Comparison of ENCODE assay signal across 8 mouse cellular contexts in genomic region chr13:100730861-100731176, GRCm38 (mm10). TPM values are rescaled to one million over a fixed set of nuclear protein-coding genes. Genes with fewer than 3 reads are reported as not detected.
DNase-seq lines count a peak whose midpoint lies in the region; ATAC-seq and TF ChIP-seq lines count a peak whose summit lies in the region.

Gene Cdk7, minus strand, starts transcription at chr13:100730939.

- peak within 1 kb of the TSS; percentile 100 for H3K4me3 ChIP-seq in ES-Bruce4 (ENCODE audit: low read depth, low read length)
- H3K4me3 ChIP-seq in forebrain, embryonic 14.5 days (ENCODE audit: low read depth, low read length) = peak within 1 kb of the TSS; percentile 85
- peak within 1 kb of the TSS; percentile 93 for H3K4me3 ChIP-seq in neural tube, embryonic 15.5 days (replicated peaks)

- peak; percentile 97 for ATAC-seq in cerebellum, adult (ENCODE audit: insufficient number of reproducible peaks, low FRiP score, low TSS enrichment)
- ATAC-seq in forebrain, embryonic 14.5 days = peak; percentile 100
- peak; percentile 99 for ATAC-seq in neural tube, embryonic 15.5 days (ENCODE audit: low FRiP score)

- H3K4me2 ChIP-seq in forebrain, embryonic 14.5 days (ENCODE audit: low read length) = peak within 1 kb of the TSS; percentile 58
- H3K4me2 ChIP-seq in neural tube, embryonic 15.5 days = peak within 1 kb of the TSS; percentile 84

- TF ChIP-seq CTCF in ES-Bruce4 (IDR thresholded peaks at IDR 0.05; ENCODE audit: low read depth, low read length) = no peak

- peaks cover 18% of the 10 kb centered on the region for H3K36me3 ChIP-seq in ES-Bruce4 (ENCODE audit: control insufficient read depth, insufficient read depth, low read length, poor library complexity, severe bottlenecking)
- H3K36me3 ChIP-seq in forebrain, embryonic 14.5 days (ENCODE audit: control insufficient read depth, insufficient read depth, low read length) = peaks cover 11% of the 10 kb centered on the region; the same call in 1 of the 2 replicates
- H3K36me3 ChIP-seq in neural tube, embryonic 15.5 days = peaks cover 17% of the 10 kb centered on the region

- H3K9ac ChIP-seq in ES-Bruce4 (ENCODE audit: low read depth, poor library complexity, severe bottlenecking) = peak within 1 kb of the TSS; percentile 91
- H3K9ac ChIP-seq in forebrain, embryonic 14.5 days (ENCODE audit: low read length) = peak within 1 kb of the TSS; percentile 92
- H3K9ac ChIP-seq in neural tube, embryonic 15.5 days (replicated peaks) = peak within 1 kb of the TSS; percentile 92

- H3K9me3 ChIP-seq in ES-Bruce4 (replicated peaks; ENCODE audit: control insufficient read depth, insufficient read depth, low read length, poor library complexity, severe bottlenecking) = no peaks in the 10 kb centered on the region
- H3K9me3 ChIP-seq in forebrain, embryonic 14.5 days (replicated peaks; ENCODE audit: control insufficient read depth, low read length) = no peaks in the 10 kb centered on the region
- no peaks in the 10 kb centered on the region for H3K9me3 ChIP-seq in neural tube, embryonic 15.5 days (replicated peaks)

- no peak for TF ChIP-seq POLR2A in ES-Bruce4 (IDR thresholded peaks at IDR 0.05; ENCODE audit: insufficient read depth, low read length)

- DNase-seq in forebrain, embryonic 14.5 days (ENCODE audit: low spot score) = peak; percentile 97
- peak; percentile 93 to 95 for DNase-seq in heart, postnatal 14 days
- DNase-seq in layer of hippocampus, adult 11-12 months (ENCODE audit: low spot score) = peak; percentile 92
- DNase-seq in lung, adult 18-20 months = peak; percentile 92 to 93
- peak; percentile 93 for DNase-seq in testis, postnatal 14 days (ENCODE audit: low spot score)

- intact Hi-C loops in heart, postnatal 14 days (cut with DNase I) = loop anchor here (5.0 kb wide), 1 partner anchor 101 kb away; the partner anchor contains the start of gene Slc30a5

- H3K27me3 ChIP-seq in ES-Bruce4 (ENCODE audit: control insufficient read depth, insufficient read depth, low read length, poor library complexity, severe bottlenecking) = no peaks in the 10 kb centered on the region
- H3K27me3 ChIP-seq in forebrain, embryonic 14.5 days (replicated peaks; ENCODE audit: control insufficient read depth, insufficient read depth, low read length) = no peaks in the 10 kb centered on the region
- no peaks in the 10 kb centered on the region for H3K27me3 ChIP-seq in neural tube, embryonic 15.5 days (replicated peaks)

- WGBS in forebrain, embryonic 14.5 days = under 1% methylated on average over 19 of the region's 19 CpGs
- WGBS in neural tube, embryonic 15.5 days = 0% methylated on average over 19 of the region's 19 CpGs

- H3K27ac ChIP-seq in ES-Bruce4 (ENCODE audit: insufficient read depth, low read length) = peak within 1 kb of the TSS; percentile 64
- peak within 1 kb of the TSS; percentile 85 for H3K27ac ChIP-seq in forebrain, embryonic 14.5 days (ENCODE audit: low read depth, low read length)
- peak within 1 kb of the TSS; percentile 89 for H3K27ac ChIP-seq in neural tube, embryonic 15.5 days (replicated peaks)

- peaks cover 3% of the 10 kb centered on the region for H3K4me1 ChIP-seq in ES-Bruce4 (ENCODE audit: control insufficient read depth, insufficient read depth, low read length)
- H3K4me1 ChIP-seq in forebrain, embryonic 14.5 days (ENCODE audit: control insufficient read depth, insufficient read depth, low read length) = peaks cover 8% of the 10 kb centered on the region; the same call in 1 of the 2 replicates
- H3K4me1 ChIP-seq in neural tube, embryonic 15.5 days = peaks cover 18% of the 10 kb centered on the region

- TF ChIP-seq EP300 in ES-Bruce4 (IDR thresholded peaks at IDR 0.05; ENCODE audit: insufficient read depth, low read depth, low read length) = peak; percentile 81; the same call in 1 of the 2 replicates

RNA-seq across cellular contexts. Expression of gene Cdk7, which starts in this region (rescaled TPM):
- polyA plus RNA-seq in ES-Bruce4 (2011; ENCODE audit: insufficient read depth, insufficient read length, low read depth, missing spikeins) = 93.2 and 102 TPM in 2 replicates
- polyA plus RNA-seq in forebrain, embryonic 14.5 days (2014; fragmentation: Nextera tagmentation; extraction: Ambion mirVana) = 53.5 and 54.6 TPM in 2 replicates
- 10 to 100 TPM; 24.1 to 24.9 TPM for total RNA-seq in heart, postnatal 14 days (2021)
- polyA plus RNA-seq in neural tube, embryonic 15.5 days (2015; fragmentation: Nextera tagmentation; extraction: Ambion mirVana) = 40.2 and 50.5 TPM in 2 replicates

Comparison
In these comparisons a context has a peak if more than half of its experiments do, and no peak if none do; other contexts are left out.
1. Peak in every context shown above with its lines: DNase-seq, ATAC-seq, H3K4me3 ChIP-seq and H3K27ac ChIP-seq.